Mouse (Mus musculus): ENCODE measurements around the gene Frmpd1.

DNA sequence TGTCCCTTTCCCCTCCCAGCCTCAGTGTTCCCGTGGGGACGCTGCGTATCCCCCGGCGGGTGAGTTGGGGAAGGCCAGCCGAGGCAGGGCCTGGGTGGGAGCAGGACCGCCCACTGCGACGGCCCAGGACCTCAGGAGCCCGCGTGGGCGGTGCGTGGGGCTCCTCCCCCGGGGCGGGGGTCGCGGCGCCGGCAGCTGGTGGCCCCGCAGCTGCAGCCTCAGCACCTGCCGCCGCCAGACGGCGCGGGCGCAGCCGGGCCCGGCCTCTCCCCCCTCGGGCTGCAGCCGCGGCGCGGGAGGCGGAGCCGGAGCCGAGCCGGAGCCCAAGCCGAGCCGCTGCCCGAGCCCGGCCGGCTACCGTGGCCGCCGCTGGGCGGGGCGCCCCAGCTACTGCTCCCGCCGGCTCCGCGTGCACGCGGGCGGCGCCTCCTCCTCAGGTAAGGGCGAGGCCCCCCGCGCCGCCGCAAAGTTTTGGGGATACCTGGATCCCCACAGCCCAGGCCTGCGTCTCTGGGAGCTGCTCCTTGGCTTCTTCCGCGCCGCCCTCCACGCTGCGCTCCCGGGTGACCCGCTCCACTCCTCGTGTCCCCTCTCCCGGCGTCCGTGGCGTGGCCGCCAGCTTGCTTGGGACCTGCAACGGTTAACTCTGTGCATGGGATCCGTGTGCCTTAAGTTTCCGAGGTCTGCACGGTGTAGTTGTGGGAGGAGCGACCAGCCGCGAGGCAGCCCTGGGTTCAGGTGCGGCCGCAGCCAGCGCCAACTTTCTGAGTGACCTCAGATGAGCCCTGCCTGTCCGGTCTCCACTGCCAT is at the start of gene Frmpd1:
- TF ChIP-seq MAX (IDR thresholded peaks at IDR 0.05; ENCODE audit: low read length) (no peak), CTCF (conservative IDR thresholded peaks at IDR 0.05 in 1 of 2, IDR thresholded peaks at IDR 0.05 in 1 of 2; ENCODE audit: low read depth in 2 of 2, low read length in 2 of 2) (no peak), ZC3H11A (IDR thresholded peaks at IDR 0.05; ENCODE audit: low read depth, low read length) (no peak)

All from CH12.LX (cell line).